Mouse (Mus musculus) liver, postnatal 0 days (tissue): ENCODE results near the gene Rere. TPM values are rescaled to one million over a fixed set of nuclear protein-coding genes. Genes with fewer than 3 reads are reported as not detected.

ENCODE experiments used
- ATAC-seq: fragments of 200-750 bp; cut with Nextera tagmentation; 2 replicates; pipeline ENCODE4 v1.8.0; 2017; ENCODE audit warnings: mild to moderate bottlenecking, moderate library complexity
- DNase-seq: peaks from one replicate; pipeline ENCODE4 v3.0.0-alpha.2; 2016
- H3K27ac ChIP-seq: fragments of 300-500 bp; sonication (generic); 2 replicates; pipeline ENCODE4 v1.5.1; 2014; ENCODE audit warnings: antibody characterized with exemption, moderate library complexity, mild to moderate bottlenecking, low read depth
- H3K27me3 ChIP-seq: fragments of 300-500 bp; sonication (generic); 2 replicates; pipeline ENCODE4 v1.6.1; 2014; ENCODE audit warnings: low read length, control low read depth, mixed read lengths; ENCODE audit not compliant: insufficient read depth
- H3K36me3 ChIP-seq: fragments of 300-500 bp; sonication (generic); replicated peaks from 2 replicates; pipeline ENCODE4 v1.6.1; 2014; ENCODE audit warnings: mild to moderate bottlenecking, control low read depth, low read length, moderate library complexity, mixed read lengths; ENCODE audit not compliant: insufficient read depth
- H3K4me1 ChIP-seq: fragments of 300-500 bp; sonication (generic); 2 replicates; pipeline ENCODE4 v1.6.1; 2014; ENCODE audit warnings: antibody characterized with exemption, mild to moderate bottlenecking, control low read depth; ENCODE audit not compliant: insufficient read depth
- H3K4me2 ChIP-seq: fragments of 300-500 bp; sonication (generic); 2 replicates; pipeline ENCODE4 v1.6.1; 2014; ENCODE audit warnings: low read depth, mild to moderate bottlenecking, low read length, moderate library complexity, mixed read lengths
- H3K4me3 ChIP-seq: fragments of 300-500 bp; sonication (generic); 2 replicates; pipeline ENCODE4 v1.5.1; 2014; ENCODE audit warnings: low read depth, low read length
- H3K9ac ChIP-seq: fragments of 300-500 bp; sonication (generic); replicated peaks from 2 replicates; pipeline ENCODE4 v1.6.1; 2014; ENCODE audit warnings: mild to moderate bottlenecking, moderate library complexity
- H3K9me3 ChIP-seq: fragments of 300-500 bp; sonication (generic); 2 replicates; pipeline ENCODE4 v1.6.1; 2016; ENCODE audit warnings: mild to moderate bottlenecking, control low read depth, low read length, mixed read lengths
- CTCF ChIP-seq: sonication (generic); IDR thresholded peaks from 2 replicates; pipeline ENCODE4 v1.5.1; 2016; ENCODE audit warnings: antibody characterized with exemption, low read depth
- EP300 ChIP-seq: IDR thresholded peaks from 2 replicates; pipeline ENCODE4 v1.6.1; 2016; ENCODE audit warnings: antibody characterized with exemption, low read depth, mild to moderate bottlenecking
- WGBS: fragments of 180-500 bp; shearing (Covaris S2); extraction: QIAGEN DNeasy Blood & Tissue Kit; methylation state at CpG from one replicate; pipeline ENCODE4 v1.1.7; 2014; ENCODE audit not compliant: insufficient replicate concordance; 5-methylcytosine and 5-hydroxymethylcytosine counted together
- polyA plus RNA-seq: library from polyadenylated mRNA; unstranded; fragments of >200 nt; fragmentation: Nextera tagmentation; extraction: Ambion mirVana; gene quantifications from 2 replicates; pipeline ENCODE4 v1.2.1, GENCODE M21; 2015

Gene Rere
- polyA plus RNA-seq, 1 experiment from 2014 or later, result 4.3 TPM

DNA sequence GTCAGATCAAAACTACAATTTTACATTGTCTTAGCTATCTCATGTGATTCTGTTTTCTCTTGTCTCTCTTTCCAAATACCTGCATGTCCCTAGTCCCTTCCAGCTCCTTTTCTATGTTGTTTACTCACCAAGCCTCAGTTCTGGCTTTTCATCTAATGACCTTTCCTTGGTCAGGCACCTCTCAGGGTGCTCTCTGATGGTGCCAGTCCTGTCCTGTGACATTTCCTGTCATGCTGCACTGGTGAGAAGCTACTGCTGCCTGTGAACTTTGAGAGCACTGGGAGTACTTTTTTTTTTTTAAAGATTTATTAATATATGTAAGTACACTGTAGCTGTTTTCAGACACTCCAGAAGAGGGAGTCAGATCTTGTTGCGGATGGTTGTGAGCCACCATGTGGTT is 25.8 kb downstream of the Rere start:
- Histone ChIP-seq H3K9ac (no peak overlapping the region), H3K4me2 (no peak overlapping the region), H3K27me3 (no peaks in the 10 kb centered on the region), H3K4me3 (no peak overlapping the region), H3K9me3 (no peaks in the 10 kb centered on the region), H3K4me1 (peaks cover 4% of the 10 kb centered on the region; the same call in 1 of the 2 replicates), H3K27ac (no peak overlapping the region), H3K36me3 (no peaks in the 10 kb centered on the region)
- DNase-seq (no peak), ATAC-seq (no peak)
- 80% methylated on average over 1 of the region's 1 CpGs for WGBS
- TF ChIP-seq CTCF (no peak), EP300 (no peak)

DNA sequence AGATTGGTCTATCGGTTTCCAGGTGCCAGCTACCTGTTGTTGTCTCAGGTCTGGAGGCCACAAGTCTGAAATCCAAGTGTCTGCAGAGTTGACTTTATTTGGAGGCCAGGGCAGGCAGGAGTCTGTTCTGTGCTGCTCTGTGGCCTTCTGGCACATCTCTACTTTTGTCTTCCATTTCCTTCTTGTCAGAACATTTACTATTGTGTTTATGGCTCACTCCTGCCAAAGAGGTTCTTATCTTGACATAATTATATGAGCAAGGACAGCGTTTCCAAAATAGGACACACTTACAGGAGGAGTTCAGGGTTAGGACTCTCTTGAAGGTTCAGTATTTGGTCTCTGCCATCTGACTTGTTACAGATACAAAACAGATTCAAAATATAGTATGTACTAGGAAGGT is 30.0 kb downstream of the Rere start:
- Histone ChIP-seq H3K4me2 (no peak overlapping the region), H3K27ac (no peak overlapping the region), H3K4me3 (no peak overlapping the region), H3K36me3 (no peaks in the 10 kb centered on the region), H3K4me1 (no peaks in the 10 kb centered on the region), H3K27me3 (no peaks in the 10 kb centered on the region), H3K9me3 (no peaks in the 10 kb centered on the region), H3K9ac (no peak overlapping the region)
- no peak for DNase-seq
- TF ChIP-seq EP300, result no peak
- no peak for TF ChIP-seq CTCF
- 66% methylated on average over 2 of the region's 2 CpGs for WGBS
- no peak for ATAC-seq

DNA sequence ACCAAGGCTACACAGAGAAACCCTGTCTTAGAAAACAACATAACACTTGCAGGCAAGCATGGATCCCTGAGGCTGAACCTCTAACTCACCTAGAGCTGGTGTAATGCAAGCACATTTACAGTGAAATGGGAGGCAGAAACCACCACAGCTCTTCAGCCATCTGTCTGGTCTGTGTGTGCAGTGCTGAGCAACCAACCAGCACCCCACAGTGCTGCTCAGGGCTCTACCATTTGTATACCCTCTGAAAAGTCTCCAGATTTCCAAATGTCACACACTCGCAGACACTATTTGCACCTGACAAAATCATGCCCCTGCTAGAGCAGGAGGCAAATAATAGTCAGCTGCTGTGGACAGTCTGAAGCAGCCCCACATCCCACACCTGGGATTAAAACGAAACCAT is 31.2 kb downstream of the Rere start:
- Histone ChIP-seq H3K27me3 (no peaks in the 10 kb centered on the region), H3K27ac (no peak overlapping the region), H3K9ac (no peak overlapping the region), H3K4me2 (no peak overlapping the region), H3K4me3 (no peak overlapping the region), H3K4me1 (no peaks in the 10 kb centered on the region), H3K36me3 (no peaks in the 10 kb centered on the region), H3K9me3 (no peaks in the 10 kb centered on the region)
- DNase-seq (no peak), ATAC-seq (no peak)
- no peak for TF ChIP-seq CTCF
- no peak for TF ChIP-seq EP300
- 76% methylated on average over 2 of the region's 2 CpGs for WGBS

DNA sequence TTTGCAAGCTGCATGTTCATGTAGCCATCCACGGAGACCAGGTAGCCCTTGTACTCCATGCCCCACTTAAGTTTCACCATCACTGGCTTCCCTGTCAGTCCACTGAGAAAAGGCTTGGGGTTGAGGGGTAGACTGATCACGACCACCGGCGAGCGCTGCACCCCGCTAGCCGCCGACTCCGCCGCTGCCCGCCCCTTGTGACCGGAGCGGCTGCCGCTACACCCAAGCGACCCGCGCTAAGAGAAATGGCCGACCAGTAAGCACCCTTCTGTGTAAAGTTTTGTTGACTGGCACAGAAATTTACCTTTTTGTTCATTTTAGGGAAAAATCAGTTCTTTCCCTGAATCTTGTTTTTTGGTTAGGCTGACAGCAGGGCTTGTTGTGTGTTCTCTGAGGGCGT is 33.9 kb downstream of the Rere start:
- H3K27me3 ChIP-seq, result no peaks in the 10 kb centered on the region
- H3K9ac ChIP-seq, result no peak overlapping the region
- H3K9me3 ChIP-seq, result no peaks in the 10 kb centered on the region
- DNase-seq (no peak), ATAC-seq (no peak)
- no peaks in the 10 kb centered on the region for H3K36me3 ChIP-seq
- H3K4me2 ChIP-seq, result no peak overlapping the region
- no peak overlapping the region for H3K27ac ChIP-seq
- TF ChIP-seq EP300, result no peak
- no peak for TF ChIP-seq CTCF
- H3K4me3 ChIP-seq, result no peak overlapping the region
- H3K4me1 ChIP-seq, result no peaks in the 10 kb centered on the region
- 90% methylated on average over 19 of the region's 19 CpGs for WGBS

DNA sequence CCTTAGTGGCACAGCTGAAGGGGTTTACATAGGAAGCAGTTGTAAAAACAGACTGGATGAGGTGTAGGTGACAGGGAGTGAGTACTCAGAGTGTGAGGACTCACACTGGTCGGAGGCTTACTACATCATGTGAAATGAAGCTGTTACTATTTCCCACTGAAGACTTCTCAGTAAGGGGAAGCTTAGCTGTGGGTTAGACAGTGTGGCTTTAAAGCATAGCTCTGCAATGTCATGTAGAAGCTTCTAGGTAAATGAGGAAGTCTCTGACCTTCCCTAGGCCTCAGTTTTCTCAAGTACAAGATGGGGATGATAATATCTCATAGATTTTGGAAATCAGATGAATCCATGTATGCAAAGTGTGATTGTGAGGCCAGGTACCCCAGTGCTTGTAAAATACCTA is 35.1 kb downstream of the Rere start:
- Histone ChIP-seq H3K27ac (no peak overlapping the region), H3K9me3 (no peaks in the 10 kb centered on the region), H3K4me3 (no peak overlapping the region), H3K9ac (no peak overlapping the region), H3K4me2 (no peak overlapping the region), H3K36me3 (no peaks in the 10 kb centered on the region), H3K4me1 (no peaks in the 10 kb centered on the region), H3K27me3 (no peaks in the 10 kb centered on the region)
- WGBS, result 25% methylated on average over 1 of the region's 1 CpGs
- no peak for DNase-seq
- ATAC-seq, result no peak
- no peak for TF ChIP-seq CTCF
- no peak for TF ChIP-seq EP300

DNA sequence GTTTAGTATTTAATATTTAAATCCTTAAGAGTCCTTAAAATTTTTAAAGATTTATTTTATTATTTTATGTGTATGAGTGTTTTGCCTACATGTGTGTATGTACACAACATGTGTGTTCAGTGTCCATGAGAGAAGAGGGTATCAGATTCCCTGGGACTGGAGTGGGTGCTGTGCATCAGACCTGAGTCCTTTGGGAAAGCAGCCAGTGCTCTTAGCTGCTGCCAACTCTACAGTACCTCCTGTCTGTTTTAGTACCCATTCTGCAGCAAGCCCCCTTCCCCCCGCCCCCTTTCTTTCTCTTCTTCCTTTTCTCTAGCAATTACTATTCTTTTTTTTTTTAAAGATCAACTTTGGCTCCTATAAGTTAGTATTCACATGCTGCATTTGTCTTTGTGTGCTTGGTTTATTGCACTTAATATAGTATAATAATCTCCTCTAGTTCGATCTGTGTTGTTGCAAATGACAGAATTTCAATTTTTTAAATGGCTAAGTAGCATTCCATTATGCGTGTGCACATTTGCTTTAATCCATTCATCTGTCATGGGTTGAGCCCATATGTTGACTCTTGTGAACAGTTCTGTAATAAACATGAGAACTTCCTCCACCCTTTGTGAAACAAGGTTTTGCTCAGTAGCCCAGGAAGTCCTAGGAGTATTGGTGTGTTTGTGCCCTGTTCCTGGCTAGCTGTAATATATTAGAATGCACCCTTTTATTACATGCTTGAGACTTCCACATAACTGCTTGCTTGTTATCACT is 43.8 kb downstream of the Rere start:
- WGBS, result 83% methylated on average over 3 of the region's 3 CpGs
- no peak overlapping the region for H3K4me3 ChIP-seq
- no peak overlapping the region for H3K4me2 ChIP-seq
- H3K27me3 ChIP-seq, result no peaks in the 10 kb centered on the region
- H3K36me3 ChIP-seq, result no peaks in the 10 kb centered on the region
- ATAC-seq (no peak), DNase-seq (no peak)
- H3K4me1 ChIP-seq, result no peaks in the 10 kb centered on the region; the same call in 1 of the 2 replicates
- no peak overlapping the region for H3K27ac ChIP-seq
- H3K9ac ChIP-seq, result no peak overlapping the region
- TF ChIP-seq CTCF (no peak), EP300 (no peak)
- H3K9me3 ChIP-seq, result no peaks in the 10 kb centered on the region

DNA sequence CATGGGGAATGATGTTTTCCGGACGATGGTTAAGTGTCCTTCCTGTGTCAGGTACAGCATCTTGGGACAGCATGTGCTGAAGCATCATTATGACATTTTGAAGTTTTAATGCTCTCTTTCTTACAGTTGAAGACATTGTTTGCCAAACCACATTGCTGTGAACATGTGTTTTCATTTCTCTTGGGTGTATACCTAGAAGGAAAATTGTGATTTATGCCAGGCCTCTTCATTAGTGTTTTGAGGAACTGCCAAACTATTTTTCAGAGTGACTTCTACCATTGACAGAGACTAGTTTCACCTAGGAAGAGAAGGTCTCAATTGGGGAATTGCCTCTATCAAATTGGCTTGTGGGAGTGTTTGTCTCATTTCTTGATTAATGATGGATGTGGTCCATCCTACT is 44.6 kb downstream of the Rere start:
- 94% methylated on average over 2 of the region's 2 CpGs for WGBS
- TF ChIP-seq CTCF (no peak), EP300 (no peak)
- Histone ChIP-seq H3K4me1 (no peaks in the 10 kb centered on the region; the same call in 1 of the 2 replicates), H3K9me3 (no peaks in the 10 kb centered on the region), H3K4me2 (no peak overlapping the region), H3K36me3 (no peaks in the 10 kb centered on the region), H3K9ac (no peak overlapping the region), H3K27ac (no peak overlapping the region), H3K4me3 (no peak overlapping the region), H3K27me3 (no peaks in the 10 kb centered on the region)
- ATAC-seq (no peak), DNase-seq (no peak)
